Mouse (Mus musculus): ENCODE measurements around the gene 6430548M08Rik.

DNA sequence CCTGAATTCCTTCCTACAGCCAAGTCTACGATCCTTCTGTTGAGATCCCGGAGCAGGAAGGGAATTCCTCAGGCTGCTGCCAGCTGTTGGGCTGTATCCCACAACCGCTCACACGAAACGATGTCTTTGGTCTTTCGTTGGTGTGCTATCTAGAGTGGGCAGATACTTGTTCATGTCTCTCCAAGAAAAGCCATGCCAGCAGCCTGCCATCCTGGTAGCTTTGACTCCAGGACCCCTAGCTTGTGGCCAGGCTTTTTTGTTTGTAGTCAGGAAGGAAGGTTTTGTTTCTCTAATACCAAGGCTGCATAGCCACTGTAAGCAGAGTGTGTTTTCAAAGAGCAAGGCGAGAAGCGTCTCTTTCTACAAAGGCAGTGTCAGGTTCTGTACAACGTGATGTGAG lies 10.0 kb upstream of the 6430548M08Rik start:
- TF ChIP-seq CTCF (IDR thresholded peaks at IDR 0.05; ENCODE audit: borderline replicate concordance, control insufficient read depth, extremely low read depth, insufficient read depth, low read length, poor library complexity) (no peak), POLR2A (IDR thresholded peaks at IDR 0.05; ENCODE audit: control insufficient read depth, extremely low read depth, insufficient read depth, low read length, poor library complexity) (no peak)

All from thymus, adult 2 months (tissue).